Mouse (Mus musculus) liver, postnatal 0 days (tissue): ENCODE measurements around the gene Pde10a. TPM values are rescaled to one million over a fixed set of nuclear protein-coding genes. Genes with fewer than 3 reads are reported as not detected.

Experiments used
- ATAC-seq: fragments of 200-750 bp; cut with Nextera tagmentation; 2 replicates; pipeline ENCODE4 v1.8.0; 2017; ENCODE audit warnings: mild to moderate bottlenecking, moderate library complexity
- DNase-seq: peaks from one replicate; pipeline ENCODE4 v3.0.0-alpha.2; 2016
- H3K27ac ChIP-seq: fragments of 300-500 bp; sonication (generic); 2 replicates; pipeline ENCODE4 v1.5.1; 2014; ENCODE audit warnings: antibody characterized with exemption, moderate library complexity, mild to moderate bottlenecking, low read depth
- H3K27me3 ChIP-seq: fragments of 300-500 bp; sonication (generic); 2 replicates; pipeline ENCODE4 v1.6.1; 2014; ENCODE audit warnings: low read length, control low read depth, mixed read lengths; ENCODE audit not compliant: insufficient read depth
- H3K36me3 ChIP-seq: fragments of 300-500 bp; sonication (generic); replicated peaks from 2 replicates; pipeline ENCODE4 v1.6.1; 2014; ENCODE audit warnings: mild to moderate bottlenecking, control low read depth, low read length, moderate library complexity, mixed read lengths; ENCODE audit not compliant: insufficient read depth
- H3K4me1 ChIP-seq: fragments of 300-500 bp; sonication (generic); 2 replicates; pipeline ENCODE4 v1.6.1; 2014; ENCODE audit warnings: antibody characterized with exemption, mild to moderate bottlenecking, control low read depth; ENCODE audit not compliant: insufficient read depth
- H3K4me2 ChIP-seq: fragments of 300-500 bp; sonication (generic); 2 replicates; pipeline ENCODE4 v1.6.1; 2014; ENCODE audit warnings: low read depth, mild to moderate bottlenecking, low read length, moderate library complexity, mixed read lengths
- H3K4me3 ChIP-seq: fragments of 300-500 bp; sonication (generic); 2 replicates; pipeline ENCODE4 v1.5.1; 2014; ENCODE audit warnings: low read depth, low read length
- H3K9ac ChIP-seq: fragments of 300-500 bp; sonication (generic); replicated peaks from 2 replicates; pipeline ENCODE4 v1.6.1; 2014; ENCODE audit warnings: mild to moderate bottlenecking, moderate library complexity
- H3K9me3 ChIP-seq: fragments of 300-500 bp; sonication (generic); 2 replicates; pipeline ENCODE4 v1.6.1; 2016; ENCODE audit warnings: mild to moderate bottlenecking, control low read depth, low read length, mixed read lengths
- CTCF ChIP-seq: sonication (generic); IDR thresholded peaks from 2 replicates; pipeline ENCODE4 v1.5.1; 2016; ENCODE audit warnings: antibody characterized with exemption, low read depth
- EP300 ChIP-seq: IDR thresholded peaks from 2 replicates; pipeline ENCODE4 v1.6.1; 2016; ENCODE audit warnings: antibody characterized with exemption, low read depth, mild to moderate bottlenecking
- WGBS: fragments of 180-500 bp; shearing (Covaris S2); extraction: QIAGEN DNeasy Blood & Tissue Kit; methylation state at CpG from one replicate; pipeline ENCODE4 v1.1.7; 2014; ENCODE audit not compliant: insufficient replicate concordance; 5-methylcytosine and 5-hydroxymethylcytosine counted together
- polyA plus RNA-seq: library from polyadenylated mRNA; unstranded; fragments of >200 nt; fragmentation: Nextera tagmentation; extraction: Ambion mirVana; gene quantifications from 2 replicates; pipeline ENCODE4 v1.2.1, GENCODE M21; 2015

Gene Pde10a
- polyA plus RNA-seq, 1 experiment from 2014 or later, result 0.90 TPM

DNA sequence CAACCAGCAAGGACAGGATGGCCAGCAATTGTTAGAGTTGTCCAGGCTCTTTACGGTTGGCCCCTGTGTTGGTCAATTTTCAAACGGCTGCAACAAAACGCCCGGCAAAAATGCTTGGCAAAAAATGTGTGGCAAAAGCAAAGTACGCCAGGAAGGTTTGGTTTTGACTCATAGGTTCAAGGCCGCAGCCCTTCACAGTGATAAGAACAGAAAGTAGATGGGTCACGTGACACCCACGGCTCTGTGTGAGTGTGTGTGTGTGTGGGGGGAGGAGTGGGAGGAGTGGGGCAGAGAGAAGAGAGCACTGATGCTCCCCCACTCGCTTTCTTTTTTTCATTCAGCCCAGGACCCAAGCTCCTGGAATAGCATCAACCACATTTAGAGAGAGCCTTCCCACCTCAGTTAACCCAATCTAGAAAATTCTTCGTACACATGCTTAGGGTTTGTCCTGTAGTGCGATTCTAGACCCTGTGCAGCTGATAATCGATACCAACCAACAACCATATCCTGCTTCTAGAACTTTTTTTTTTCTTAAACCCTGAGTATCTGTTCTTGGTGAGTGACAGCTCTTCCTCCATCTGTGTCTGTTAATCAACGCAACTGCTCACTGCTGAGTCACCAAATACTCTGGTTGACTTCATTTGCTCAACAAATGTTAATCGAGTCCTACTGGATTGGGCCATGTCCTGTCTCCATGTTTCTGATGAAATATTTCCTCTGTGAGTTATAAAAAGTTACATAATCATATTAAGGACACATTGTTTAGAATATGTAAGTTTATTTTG, 37.1 kb downstream of the Pde10a start:
- Histone ChIP-seq H3K36me3 (no peaks in the 10 kb centered on the region), H3K4me2 (no peak overlapping the region), H3K4me1 (no peaks in the 10 kb centered on the region), H3K27me3 (no peaks in the 10 kb centered on the region), H3K9me3 (no peaks in the 10 kb centered on the region), H3K27ac (no peak overlapping the region), H3K9ac (no peak overlapping the region), H3K4me3 (no peak overlapping the region)
- TF ChIP-seq EP300, result no peak
- no peak for TF ChIP-seq CTCF
- WGBS, result 58% methylated on average over 14 of the region's 14 CpGs
- ATAC-seq (no peak), DNase-seq (no peak)

DNA sequence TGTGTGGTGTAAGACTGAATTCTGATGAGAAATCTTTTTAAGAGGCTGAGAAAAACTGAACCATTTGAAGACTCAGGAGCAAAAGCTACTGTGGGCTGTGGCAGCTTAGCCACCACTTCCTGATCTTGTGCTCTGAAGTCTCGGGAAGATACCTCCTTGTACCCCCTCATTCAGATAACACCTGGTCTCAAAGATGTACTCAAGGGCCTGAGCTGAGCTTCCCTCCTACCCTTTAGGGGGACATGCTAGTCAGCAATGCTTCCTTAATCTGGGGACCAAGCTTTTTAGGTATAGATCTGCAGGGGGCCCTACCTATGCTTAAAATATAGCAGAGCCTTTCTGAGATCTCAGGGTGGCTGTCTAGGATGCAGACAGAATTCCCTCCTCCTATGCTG, 37.7 kb downstream of the Pde10a start:
- Histone ChIP-seq H3K4me2 (no peak overlapping the region), H3K9ac (no peak overlapping the region), H3K36me3 (no peaks in the 10 kb centered on the region), H3K27ac (no peak overlapping the region), H3K27me3 (no peaks in the 10 kb centered on the region), H3K4me3 (no peak overlapping the region), H3K9me3 (no peaks in the 10 kb centered on the region), H3K4me1 (no peaks in the 10 kb centered on the region)
- TF ChIP-seq EP300 (no peak), CTCF (no peak)
- ATAC-seq (no peak), DNase-seq (no peak)
- WGBS, result 16% methylated on average over 1 of the region's 1 CpGs

DNA sequence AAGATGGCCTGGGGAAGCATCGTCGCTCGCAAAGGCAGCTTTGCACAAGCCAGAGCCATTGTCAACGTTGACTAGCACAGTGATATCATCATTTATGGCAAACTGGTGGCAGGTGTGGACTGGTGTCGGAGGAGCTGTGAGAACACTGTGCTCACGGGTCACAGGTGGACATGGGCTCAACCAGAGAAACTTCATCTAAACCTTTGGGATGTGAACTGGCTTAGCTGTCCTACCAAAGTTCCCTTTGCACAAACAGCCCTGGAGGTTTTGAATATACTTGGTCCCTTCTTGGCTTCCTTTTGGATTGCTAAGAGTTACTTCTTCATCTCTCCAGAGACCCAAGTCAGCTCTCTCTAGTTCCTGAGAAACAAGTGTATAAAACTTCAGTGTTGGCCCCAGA, 41.7 kb downstream of the Pde10a start, which contains the start of gene Gm17087:
Gm17087 (minus strand) TSS at position 101 of the 400 bp plus-strand sequence.
- Histone ChIP-seq H3K4me3 (no peak within 1 kb of the TSS), H3K9ac (no peak within 1 kb of the TSS), H3K27ac (no peak within 1 kb of the TSS), H3K4me1 (no peaks in the 10 kb centered on the region), H3K4me2 (no peak within 1 kb of the TSS), H3K27me3 (no peaks in the 10 kb centered on the region), H3K36me3 (no peaks in the 10 kb centered on the region), H3K9me3 (no peaks in the 10 kb centered on the region)
- no peak for DNase-seq
- no peak for TF ChIP-seq EP300
- no peak for TF ChIP-seq CTCF
- ATAC-seq, result no peak
- 68% methylated on average over 6 of the region's 6 CpGs for WGBS

DNA sequence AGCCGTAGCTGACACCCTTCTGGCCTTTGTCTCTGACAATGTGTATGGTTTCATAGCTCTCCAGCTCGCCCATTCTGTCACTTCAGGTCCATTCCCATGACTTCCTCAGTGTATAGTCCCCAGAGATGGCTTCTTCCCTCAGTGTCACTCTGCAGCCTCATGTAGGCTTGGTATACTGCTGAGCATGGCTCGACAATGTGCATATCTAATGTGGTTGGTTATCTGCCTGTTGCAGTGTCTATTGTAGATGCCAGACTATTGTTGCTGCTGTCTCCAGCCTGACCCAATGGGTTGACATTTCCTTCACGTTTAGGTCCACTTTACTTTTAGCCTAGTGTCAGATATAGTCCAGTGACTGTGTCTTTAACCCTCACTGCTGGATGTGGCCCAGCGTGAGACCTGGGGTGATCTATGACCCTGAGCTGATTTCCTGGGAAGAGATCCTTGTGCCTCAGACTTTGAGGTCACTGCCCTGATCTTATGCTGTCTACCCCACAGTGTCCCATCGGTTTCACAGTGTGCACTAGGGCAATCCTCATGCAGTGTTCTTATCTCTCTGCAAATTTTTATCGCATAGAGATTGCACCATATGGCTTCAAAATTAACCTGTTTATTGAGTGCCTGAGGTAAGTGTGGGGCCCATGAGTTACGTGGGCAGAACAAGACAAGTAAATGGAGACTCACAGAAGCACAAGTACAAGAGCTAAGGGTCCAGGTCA, 48.5 kb downstream of the Pde10a start:
- Histone ChIP-seq H3K4me1 (no peaks in the 10 kb centered on the region), H3K27me3 (no peaks in the 10 kb centered on the region), H3K4me3 (no peak overlapping the region), H3K4me2 (no peak overlapping the region), H3K9me3 (no peaks in the 10 kb centered on the region), H3K36me3 (no peaks in the 10 kb centered on the region), H3K27ac (no peak overlapping the region), H3K9ac (no peak overlapping the region)
- WGBS, result 48% methylated on average over 8 of the region's 8 CpGs
- TF ChIP-seq EP300 (no peak), CTCF (no peak)
- ATAC-seq (peak; percentile 58), DNase-seq (no peak)

DNA sequence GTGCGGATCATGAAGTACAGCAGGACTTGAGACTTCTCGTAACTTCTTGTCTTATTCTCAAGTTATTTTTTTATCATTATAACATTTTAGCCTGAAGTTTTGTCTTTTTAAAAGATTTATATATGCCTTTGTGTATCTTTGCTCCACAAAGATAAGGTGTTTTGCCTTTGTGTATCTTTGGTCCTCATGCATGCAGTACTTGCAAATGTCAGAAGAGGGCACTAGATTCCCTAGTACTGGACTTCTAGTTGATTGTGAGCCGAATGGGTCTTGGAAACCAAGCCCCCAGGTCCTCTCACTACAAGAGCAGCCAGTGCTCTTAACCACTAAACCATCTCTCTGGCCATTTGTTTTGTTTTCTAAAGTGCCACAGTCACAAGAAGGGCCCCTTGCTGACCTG, 55.2 kb downstream of the Pde10a start:
- Histone ChIP-seq H3K9me3 (no peaks in the 10 kb centered on the region), H3K9ac (no peak overlapping the region), H3K27me3 (no peaks in the 10 kb centered on the region), H3K4me3 (no peak overlapping the region), H3K27ac (no peak overlapping the region), H3K36me3 (no peaks in the 10 kb centered on the region), H3K4me2 (no peak overlapping the region), H3K4me1 (no peaks in the 10 kb centered on the region)
- ATAC-seq, result no peak
- WGBS, result 58% methylated on average over 3 of the region's 3 CpGs
- DNase-seq, result no peak
- TF ChIP-seq CTCF (peak; percentile 53), EP300 (no peak)

DNA sequence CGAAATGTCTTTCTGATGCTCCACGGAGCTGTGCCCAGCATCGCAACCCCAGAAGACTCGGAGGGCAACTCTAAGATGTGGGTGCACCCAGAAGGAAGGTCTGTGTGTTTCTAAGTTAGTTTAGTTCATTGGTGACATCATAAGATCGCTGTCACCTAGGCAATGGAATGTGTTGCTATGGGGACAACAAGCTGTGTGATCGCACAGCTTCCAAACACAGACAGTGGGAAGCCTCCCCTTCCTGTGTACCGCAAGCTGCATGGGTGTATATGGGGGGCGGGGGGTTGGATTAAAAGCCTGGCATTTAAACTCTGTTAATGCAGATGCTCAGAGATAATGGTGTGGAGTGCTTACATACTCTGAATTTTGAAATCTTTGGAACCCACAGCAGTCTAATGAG, 56.4 kb downstream of the Pde10a start:
- no peak for ATAC-seq
- Histone ChIP-seq H3K36me3 (no peaks in the 10 kb centered on the region), H3K4me1 (no peaks in the 10 kb centered on the region), H3K9ac (no peak overlapping the region), H3K4me3 (no peak overlapping the region), H3K27me3 (no peaks in the 10 kb centered on the region), H3K9me3 (no peaks in the 10 kb centered on the region), H3K27ac (no peak overlapping the region), H3K4me2 (no peak overlapping the region)
- 75% methylated on average over 8 of the region's 8 CpGs for WGBS
- TF ChIP-seq EP300 (no peak), CTCF (no peak)
- DNase-seq, result no peak
